Mouse (Mus musculus): Measurements from ENCODE around the gene Birc6. TPM values are rescaled to one million over a fixed set of nuclear protein-coding genes. Genes with fewer than 3 reads are reported as not detected.

Gene Birc6
- polyA plus RNA-seq, 1 experiment, result 10.0 TPM

DNA sequence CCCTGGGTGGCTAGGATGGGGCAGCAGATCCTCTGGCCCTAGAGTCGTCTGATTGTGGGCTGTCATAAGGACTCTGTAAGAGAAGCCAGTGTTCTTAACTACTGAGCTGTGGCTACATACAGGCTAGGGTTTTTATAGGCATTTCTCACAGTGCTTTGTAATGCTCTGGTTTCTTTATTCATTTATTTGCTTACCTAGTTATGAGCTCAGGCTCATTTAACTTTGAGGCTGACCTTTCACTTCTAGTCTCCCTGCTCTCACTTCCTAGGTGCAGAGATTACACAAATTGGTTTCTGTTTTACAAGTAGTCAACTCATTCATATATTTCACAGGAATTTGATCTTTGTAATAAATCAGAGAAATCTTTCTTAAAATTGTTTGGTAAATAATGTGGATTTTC is 73.1 kb downstream of the Birc6 start:
- no peaks in the 10 kb centered on the region; the same call in 1 of the 2 replicates for H3K4me1 ChIP-seq
- H3K36me3 ChIP-seq (replicated peaks; ENCODE audit: low read length), result peaks cover 94% of the 10 kb centered on the region
- H3K9me3 ChIP-seq, result no peaks in the 10 kb centered on the region
- H3K27me3 ChIP-seq (replicated peaks), result no peaks in the 10 kb centered on the region
- TF ChIP-seq FLI1 (IDR thresholded peaks at IDR 0.05; ENCODE audit: low read length), result no peak
- TF ChIP-seq GATA1 (IDR thresholded peaks at IDR 0.05; ENCODE audit: borderline replicate concordance, low read length), result no peak
- H3K4me3 ChIP-seq (replicated peaks), result no peak overlapping the region

DNA sequence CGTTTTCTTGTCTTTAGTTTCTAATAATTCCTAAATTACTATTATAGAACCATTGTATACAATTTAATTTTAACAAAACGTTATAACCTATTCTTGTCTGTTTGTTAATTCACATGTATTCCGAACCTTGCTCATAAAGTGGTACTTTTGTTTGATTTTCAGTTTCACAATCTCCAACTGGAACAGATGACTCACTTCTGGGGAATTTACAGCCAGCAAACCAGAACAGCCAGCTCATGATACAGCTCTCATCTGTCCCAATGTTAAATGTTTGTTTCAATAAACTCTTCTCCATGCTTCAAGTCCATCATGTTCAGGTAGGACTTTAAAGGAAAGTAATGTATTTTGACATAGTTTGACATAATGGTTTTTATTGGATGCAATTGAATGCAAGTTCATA is 102.7 kb downstream of the Birc6 start:
- Histone ChIP-seq H3K4me3 (replicated peaks) (no peak overlapping the region), H3K4me1 (0 out of 2 replicates have a peak, but pooled peaks cover 3% of the 10 kb centered on the region), H3K9me3 (no peaks in the 10 kb centered on the region), H3K27me3 (replicated peaks) (no peaks in the 10 kb centered on the region), H3K36me3 (replicated peaks; ENCODE audit: low read length) (peaks cover 94% of the 10 kb centered on the region)
- no peak for TF ChIP-seq FLI1 (IDR thresholded peaks at IDR 0.05; ENCODE audit: low read length)
- no peak for TF ChIP-seq GATA1 (IDR thresholded peaks at IDR 0.05; ENCODE audit: borderline replicate concordance, low read length)

DNA sequence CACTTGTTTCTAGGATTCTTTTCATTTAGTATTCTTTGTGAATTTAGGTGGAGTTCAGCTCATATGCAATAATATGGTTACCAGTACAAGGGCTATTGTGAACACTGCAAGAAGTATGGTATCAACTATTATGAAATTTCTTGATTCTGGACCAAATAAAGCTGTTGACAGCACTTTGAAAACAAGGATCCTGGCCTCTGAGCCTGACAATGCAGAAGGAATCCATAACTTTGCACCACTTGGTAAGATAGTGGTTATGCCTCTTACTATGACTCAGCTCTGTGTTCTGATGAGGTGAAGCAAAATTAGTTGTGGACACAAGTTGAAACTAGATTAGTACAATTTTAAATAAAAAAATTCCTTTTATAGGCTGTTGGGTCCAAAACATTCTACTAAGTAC is 114.3 kb downstream of the Birc6 start:
- peaks cover 93% of the 10 kb centered on the region for H3K36me3 ChIP-seq (replicated peaks; ENCODE audit: low read length)
- H3K4me3 ChIP-seq (replicated peaks), result no peak overlapping the region
- TF ChIP-seq FLI1 (IDR thresholded peaks at IDR 0.05; ENCODE audit: low read length), result no peak
- TF ChIP-seq GATA1 (IDR thresholded peaks at IDR 0.05; ENCODE audit: borderline replicate concordance, low read length), result no peak
- H3K27me3 ChIP-seq (replicated peaks), result no peaks in the 10 kb centered on the region
- H3K4me1 ChIP-seq, result peaks cover 14% of the 10 kb centered on the region
- H3K9me3 ChIP-seq, result no peaks in the 10 kb centered on the region

DNA sequence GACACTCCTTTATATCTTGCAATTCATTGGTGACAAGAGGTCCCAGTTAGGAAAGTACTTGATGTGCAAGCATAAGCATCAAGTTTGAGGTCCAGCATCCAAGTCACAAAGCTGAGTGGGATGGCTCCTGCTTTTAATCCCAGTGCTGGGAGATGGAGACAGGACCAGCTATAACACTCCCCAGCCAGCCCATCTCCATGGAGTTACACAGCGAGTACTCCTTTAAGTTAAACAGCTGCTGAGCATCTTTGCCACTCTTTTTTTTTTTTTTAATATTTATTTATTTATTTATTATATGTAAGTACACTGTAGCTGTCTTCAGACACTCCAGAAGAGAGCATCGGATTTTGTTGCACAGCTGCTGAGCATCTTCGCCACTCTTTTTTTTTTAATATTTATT is 130.3 kb downstream of the Birc6 start:
- peaks cover 84% of the 10 kb centered on the region for H3K36me3 ChIP-seq (replicated peaks; ENCODE audit: low read length)
- H3K27me3 ChIP-seq (replicated peaks), result no peaks in the 10 kb centered on the region
- no peak overlapping the region for H3K4me3 ChIP-seq (replicated peaks)
- TF ChIP-seq GATA1 (IDR thresholded peaks at IDR 0.05; ENCODE audit: borderline replicate concordance, low read length) (no peak), FLI1 (IDR thresholded peaks at IDR 0.05; ENCODE audit: low read length) (no peak)
- H3K9me3 ChIP-seq, result no peaks in the 10 kb centered on the region
- H3K4me1 ChIP-seq, result no peaks in the 10 kb centered on the region

DNA sequence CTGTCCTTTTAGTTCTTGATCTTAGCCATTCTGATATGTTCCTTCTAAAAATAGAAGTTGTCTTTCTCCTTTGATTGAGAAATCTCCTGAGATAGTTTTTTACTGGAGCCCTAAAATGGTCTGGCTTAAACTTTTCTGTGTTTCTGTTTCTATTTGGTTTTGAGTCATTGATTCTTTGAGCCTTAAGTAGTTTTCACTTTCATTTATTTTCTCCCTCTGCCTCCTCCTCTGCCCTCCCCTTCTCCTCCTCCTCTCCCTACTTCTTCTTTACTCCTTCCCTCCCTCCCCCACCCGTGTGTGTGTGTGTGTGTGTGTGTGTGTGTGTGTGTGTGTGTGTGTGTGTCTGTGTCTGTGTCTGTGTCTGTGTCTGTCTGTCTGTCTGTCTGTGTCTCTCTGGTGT is 139.9 kb downstream of the Birc6 start:
- peaks cover 92% of the 10 kb centered on the region for H3K36me3 ChIP-seq (replicated peaks; ENCODE audit: low read length)
- peaks cover 5% of the 10 kb centered on the region; the same call in 1 of the 2 replicates for H3K4me1 ChIP-seq
- H3K27me3 ChIP-seq (replicated peaks), result no peaks in the 10 kb centered on the region
- TF ChIP-seq FLI1 (IDR thresholded peaks at IDR 0.05; ENCODE audit: low read length) (no peak), GATA1 (IDR thresholded peaks at IDR 0.05; ENCODE audit: borderline replicate concordance, low read length) (no peak)
- H3K4me3 ChIP-seq (replicated peaks), result no peak overlapping the region
- H3K9me3 ChIP-seq, result no peaks in the 10 kb centered on the region

DNA sequence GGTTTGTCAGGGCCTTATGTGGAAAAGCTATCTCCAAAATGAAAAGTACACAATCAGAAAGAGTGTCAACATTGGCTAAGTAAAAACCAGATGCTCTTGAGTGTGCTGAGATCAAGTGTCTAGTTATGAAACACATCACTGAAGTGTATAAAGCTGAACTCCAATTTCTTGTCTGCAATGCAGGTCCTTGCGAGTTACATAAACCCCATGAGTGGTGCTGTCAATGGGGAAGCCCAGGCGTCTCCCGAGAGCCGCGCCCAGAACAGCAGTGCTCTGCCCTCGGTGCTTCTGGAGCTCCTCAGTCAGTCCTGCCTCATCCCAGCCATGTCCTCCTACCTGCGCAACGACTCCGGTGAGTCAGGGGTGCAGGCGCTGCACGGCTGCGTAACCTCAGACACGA is 141.9 kb downstream of the Birc6 start:
- Histone ChIP-seq H3K36me3 (replicated peaks; ENCODE audit: low read length) (peaks cover 90% of the 10 kb centered on the region), H3K4me1 (peaks cover 5% of the 10 kb centered on the region; the same call in 1 of the 2 replicates), H3K27me3 (replicated peaks) (no peaks in the 10 kb centered on the region), H3K9me3 (no peaks in the 10 kb centered on the region), H3K4me3 (replicated peaks) (no peak overlapping the region)
- TF ChIP-seq FLI1 (IDR thresholded peaks at IDR 0.05; ENCODE audit: low read length) (no peak), GATA1 (IDR thresholded peaks at IDR 0.05; ENCODE audit: borderline replicate concordance, low read length) (no peak)

DNA sequence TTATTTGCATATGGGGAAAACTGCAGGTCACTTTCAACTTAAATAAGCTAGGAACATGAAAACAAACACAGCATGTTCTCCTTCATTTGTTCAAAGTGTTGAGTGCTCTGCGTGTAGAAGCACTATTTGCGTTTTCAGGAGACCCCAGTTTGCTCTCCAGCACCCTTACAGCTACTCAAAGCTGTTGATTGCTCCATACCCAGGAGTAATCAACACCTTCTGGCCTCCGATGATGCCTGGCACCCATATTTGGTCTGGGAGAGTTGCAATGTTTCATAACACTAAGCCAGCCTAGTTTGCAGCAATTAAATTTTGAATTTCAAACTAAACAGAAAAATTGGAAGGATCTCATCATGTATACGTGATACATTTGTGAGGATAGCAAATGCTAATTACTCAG is 144.4 kb downstream of the Birc6 start:
- peaks cover 93% of the 10 kb centered on the region for H3K36me3 ChIP-seq (replicated peaks; ENCODE audit: low read length)

DNA sequence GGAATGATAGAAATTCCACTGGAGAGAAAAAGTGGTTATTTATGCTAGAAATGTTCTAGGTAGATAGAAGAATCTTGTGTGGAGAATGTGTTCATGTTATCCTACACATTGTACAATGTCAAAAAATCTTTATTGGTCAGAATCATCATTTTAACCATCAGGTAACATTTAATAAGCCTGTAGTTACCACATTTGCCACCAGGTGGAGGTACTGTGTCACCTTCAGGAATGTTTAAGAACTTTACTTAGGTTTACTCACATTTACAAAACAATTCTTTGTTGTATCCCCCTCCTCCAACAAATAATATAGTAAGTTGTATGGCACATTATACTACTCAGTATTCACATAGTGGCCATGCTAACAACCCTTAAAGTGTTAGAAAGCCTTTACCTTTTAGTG is 145.2 kb downstream of the Birc6 start:
- Histone ChIP-seq H3K36me3 (replicated peaks; ENCODE audit: low read length) (peaks cover 95% of the 10 kb centered on the region), H3K27me3 (replicated peaks) (no peaks in the 10 kb centered on the region), H3K4me1 (no peaks in the 10 kb centered on the region), H3K4me3 (replicated peaks) (no peak overlapping the region), H3K9me3 (no peaks in the 10 kb centered on the region)
- TF ChIP-seq GATA1 (IDR thresholded peaks at IDR 0.05; ENCODE audit: borderline replicate concordance, low read length), result no peak
- no peak for TF ChIP-seq FLI1 (IDR thresholded peaks at IDR 0.05; ENCODE audit: low read length)

More for the DNA sequence above, 144.4 kb downstream of the Birc6 start:
- Histone ChIP-seq H3K27me3 (replicated peaks) (no peaks in the 10 kb centered on the region), H3K9me3 (no peaks in the 10 kb centered on the region), H3K4me3 (replicated peaks) (no peak overlapping the region), H3K4me1 (no peaks in the 10 kb centered on the region)
- TF ChIP-seq FLI1 (IDR thresholded peaks at IDR 0.05; ENCODE audit: low read length) (no peak), GATA1 (IDR thresholded peaks at IDR 0.05; ENCODE audit: borderline replicate concordance, low read length) (no peak)

DNA sequence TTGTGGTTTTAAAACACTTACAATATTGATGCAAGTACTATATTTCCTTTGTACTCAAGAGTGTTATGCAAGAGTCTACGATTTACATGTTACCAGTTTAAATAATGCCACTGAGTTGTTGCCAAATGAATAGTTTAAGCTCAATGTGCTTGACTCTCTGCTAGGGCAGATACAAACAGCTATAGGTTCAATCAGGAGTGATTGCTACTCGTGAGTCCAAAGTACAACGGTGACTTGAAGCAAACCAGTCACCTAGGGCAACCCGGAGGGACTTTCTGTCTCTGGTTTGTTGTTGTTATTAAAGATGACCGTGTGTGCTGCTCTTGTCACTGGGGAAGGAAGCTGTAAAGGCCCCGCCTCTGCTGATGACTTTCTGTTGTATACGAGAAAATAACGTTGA is 150.0 kb downstream of the Birc6 start:
- H3K4me1 ChIP-seq, result no peaks in the 10 kb centered on the region
- H3K27me3 ChIP-seq (replicated peaks), result no peaks in the 10 kb centered on the region
- H3K4me3 ChIP-seq (replicated peaks), result no peak overlapping the region
- H3K9me3 ChIP-seq, result no peaks in the 10 kb centered on the region
- peaks cover 93% of the 10 kb centered on the region for H3K36me3 ChIP-seq (replicated peaks; ENCODE audit: low read length)
- TF ChIP-seq FLI1 (IDR thresholded peaks at IDR 0.05; ENCODE audit: low read length) (no peak), GATA1 (IDR thresholded peaks at IDR 0.05; ENCODE audit: borderline replicate concordance, low read length) (no peak)

DNA sequence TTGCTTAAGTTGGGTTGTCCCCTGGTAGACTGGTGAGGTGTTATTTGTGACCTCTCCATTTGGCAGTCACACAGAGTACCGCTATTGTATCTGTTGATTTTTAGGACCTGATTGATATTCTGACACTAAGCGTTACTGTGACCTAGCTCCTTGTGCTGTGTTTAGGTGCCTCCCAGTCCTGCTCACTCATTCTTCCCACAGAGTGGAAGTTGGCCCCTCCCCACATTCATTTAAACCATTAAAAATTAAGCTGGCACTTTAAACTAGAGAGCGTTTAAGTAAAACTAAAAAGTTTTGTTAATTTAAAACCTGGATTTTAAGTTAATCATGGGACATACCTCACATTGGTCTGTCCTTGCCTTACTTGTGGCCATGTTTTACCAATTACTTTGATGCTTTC is 156.8 kb downstream of the Birc6 start:
- H3K4me1 ChIP-seq, result peaks cover 4% of the 10 kb centered on the region; the same call in 1 of the 2 replicates
- no peaks in the 10 kb centered on the region for H3K27me3 ChIP-seq (replicated peaks)
- no peaks in the 10 kb centered on the region for H3K9me3 ChIP-seq
- TF ChIP-seq FLI1 (IDR thresholded peaks at IDR 0.05; ENCODE audit: low read length) (no peak), GATA1 (IDR thresholded peaks at IDR 0.05; ENCODE audit: borderline replicate concordance, low read length) (no peak)
- peaks cover 78% of the 10 kb centered on the region for H3K36me3 ChIP-seq (replicated peaks; ENCODE audit: low read length)
- H3K4me3 ChIP-seq (replicated peaks), result no peak overlapping the region

DNA sequence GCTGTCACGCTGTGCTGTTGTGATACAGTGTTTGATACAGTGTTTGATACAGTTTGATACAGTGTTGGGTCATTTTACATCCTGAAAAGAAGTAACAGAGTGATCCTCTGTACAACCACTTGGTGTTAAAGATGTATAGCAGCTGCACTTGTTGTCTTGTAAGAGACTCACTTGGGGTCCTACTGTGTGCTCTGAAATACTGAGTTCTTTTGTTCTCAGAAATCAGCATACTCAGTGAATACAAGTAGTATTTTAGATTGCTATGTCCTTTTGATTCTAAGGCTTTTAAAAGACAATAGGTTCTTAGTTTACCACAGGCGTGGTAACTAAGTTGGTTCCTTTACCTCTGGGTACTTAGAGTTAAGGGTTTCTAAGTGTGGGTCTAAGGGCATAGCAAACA is 160.5 kb downstream of the Birc6 start:
- TF ChIP-seq FLI1 (IDR thresholded peaks at IDR 0.05; ENCODE audit: low read length) (no peak), GATA1 (IDR thresholded peaks at IDR 0.05; ENCODE audit: borderline replicate concordance, low read length) (no peak)
- Histone ChIP-seq H3K4me1 (peaks cover 4% of the 10 kb centered on the region; the same call in 1 of the 2 replicates), H3K4me3 (replicated peaks) (no peak overlapping the region), H3K27me3 (replicated peaks) (no peaks in the 10 kb centered on the region), H3K36me3 (replicated peaks; ENCODE audit: low read length) (peaks cover 81% of the 10 kb centered on the region), H3K9me3 (no peaks in the 10 kb centered on the region)

Measured in megakaryocyte, embryonic 14.5 days (primary cell).